Mouse (Mus musculus) heart, embryonic 11.5 days (tissue): ENCODE data around the gene Gm16223. TPM values are rescaled to one million over a fixed set of nuclear protein-coding genes. Genes with fewer than 3 reads are reported as not detected.

Experiments used
- ATAC-seq: fragments of 200-750 bp; cut with Nextera tagmentation; replicated peaks from 2 replicates; pipeline ENCODE4 v1.8.0; 2017; ENCODE audit warnings: moderate library complexity; ENCODE audit not compliant: insufficient number of reproducible peaks, low FRiP score, low TSS enrichment
- H3K27ac ChIP-seq: fragments of 300-500 bp; sonication (generic); 2 replicates; pipeline ENCODE4 v1.5.1; 2014; ENCODE audit warnings: mild to moderate bottlenecking, low read depth, low read length
- H3K27me3 ChIP-seq: fragments of 300-500 bp; sonication (generic); 2 replicates; pipeline ENCODE4 v1.6.1; 2014; ENCODE audit warnings: mild to moderate bottlenecking, low read length, mixed read lengths; ENCODE audit not compliant: control insufficient read depth, insufficient read depth
- H3K36me3 ChIP-seq: fragments of 300-500 bp; sonication (generic); 2 replicates; pipeline ENCODE4 v1.6.1; 2014; ENCODE audit warnings: mild to moderate bottlenecking, low read length, moderate library complexity, mixed read lengths; ENCODE audit not compliant: control insufficient read depth, insufficient read depth
- H3K4me1 ChIP-seq: fragments of 300-500 bp; sonication (generic); 2 replicates; pipeline ENCODE4 v1.6.1; 2014; ENCODE audit warnings: low read length; ENCODE audit not compliant: control insufficient read depth, insufficient read depth
- H3K4me2 ChIP-seq: fragments of 300-500 bp; sonication (generic); 2 replicates; pipeline ENCODE4 v1.6.1; 2014; ENCODE audit warnings: mild to moderate bottlenecking, moderate library complexity
- H3K4me3 ChIP-seq: fragments of 300-500 bp; sonication (generic); 2 replicates; pipeline ENCODE4 v1.5.1; 2014; ENCODE audit warnings: low read depth, low read length
- H3K9ac ChIP-seq: fragments of 300-500 bp; sonication (generic); 2 replicates; pipeline ENCODE4 v1.6.1; 2014; ENCODE audit warnings: mild to moderate bottlenecking, low read depth, low read length, moderate library complexity
- H3K9me3 ChIP-seq: fragments of 300-500 bp; sonication (generic); replicated peaks from 2 replicates; pipeline ENCODE4 v1.6.1; 2016; ENCODE audit warnings: low read length; ENCODE audit not compliant: control insufficient read depth
- WGBS: fragments of 180-500 bp; shearing (Covaris S2); extraction: QIAGEN DNeasy Blood & Tissue Kit; methylation state at CpG from one replicate; pipeline ENCODE4 v1.1.7; 2014; ENCODE audit not compliant: insufficient replicate concordance; 5-methylcytosine and 5-hydroxymethylcytosine counted together
- polyA plus RNA-seq: library from polyadenylated mRNA; unstranded; fragments of >200 nt; fragmentation: Nextera tagmentation; extraction: Ambion mirVana; gene quantifications from 2 replicates; pipeline ENCODE4 v1.2.1, GENCODE M21; 2014

Gene Gm16223
- polyA plus RNA-seq, 1 experiment from 2014 or later, result not detected

DNA sequence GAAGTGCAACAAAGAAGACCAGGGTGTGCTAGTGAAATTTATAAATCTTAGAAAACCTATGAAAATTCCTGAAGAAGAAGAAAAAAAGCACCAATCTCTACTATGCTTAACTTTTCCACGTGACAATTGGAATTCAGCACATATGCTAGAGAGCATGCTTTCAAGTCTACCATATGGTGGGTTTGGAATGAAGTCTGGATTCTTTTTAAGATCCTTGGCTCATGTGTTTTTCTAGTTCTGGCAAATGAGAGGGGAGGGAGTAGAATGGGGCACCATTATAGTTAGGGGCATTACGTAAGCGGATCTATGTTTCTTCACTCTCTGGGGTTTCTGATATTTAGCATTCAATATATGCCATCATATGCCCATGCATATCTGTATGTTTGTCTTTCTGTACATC is 182.6 kb downstream of the Gm16223 start:
- H3K4me3 ChIP-seq, result no peak overlapping the region
- no peaks in the 10 kb centered on the region for H3K27me3 ChIP-seq
- no peak for ATAC-seq
- H3K4me1 ChIP-seq, result no peaks in the 10 kb centered on the region
- H3K9ac ChIP-seq, result no peak overlapping the region
- no peak overlapping the region for H3K27ac ChIP-seq
- H3K9me3 ChIP-seq, result no peaks in the 10 kb centered on the region
- WGBS, result 82% methylated on average over 3 of the region's 3 CpGs
- H3K36me3 ChIP-seq, result no peaks in the 10 kb centered on the region
- no peak overlapping the region for H3K4me2 ChIP-seq

Other genes with a start within 250 kb of the Gm16223 start
- gene Bod1l, start 223.6 kb upstream of the Gm16223 start, polyA plus RNA-seq, result 14.3 and 17.3 TPM in 2 replicates